ENCODE assay signal across 8 mouse cellular contexts in genomic region chr6:72989028-72989736, GRCm38 (mm10). TPM values are rescaled to one million over a fixed set of nuclear protein-coding genes. Genes with fewer than 3 reads are reported as not detected.
DNase-seq lines count a peak whose midpoint lies in the region; ATAC-seq and TF ChIP-seq lines count a peak whose summit lies in the region.
"Had no signal": no experiment of that assay in that cellular context is flagged by ENCODE, and none has a peak within 500 bp of the region (broad histone marks: within the 10 kb centered on the region; RNA-seq: fewer than 3 reads in every experiment).

No protein-coding gene starts in this region.

- peak overlapping the region in 1 of 3 experiments; percentile 33 for H3K4me3 ChIP-seq in CH12.LX (replicated peaks in 1 of 3; ENCODE audit: low read depth in 2 of 3, low read length in 2 of 3, poor library complexity in 1 of 3)
- no peak overlapping the region for H3K4me3 ChIP-seq in embryonic facial prominence, embryonic 12.5 days
- no peak overlapping the region for H3K4me3 ChIP-seq in limb, embryonic 14.5 days (replicated peaks; ENCODE audit: low read length)

- 36% methylated on average over 7 of the region's 7 CpGs for WGBS in embryonic facial prominence, embryonic 12.5 days
- 14% methylated on average over 7 of the region's 7 CpGs for WGBS in limb, embryonic 14.5 days

- peak overlapping the region; percentile 85; the same call in 1 of the 2 replicates for H3K4me2 ChIP-seq in CH12.LX (ENCODE audit: insufficient read depth, low read depth, poor library complexity, severe bottlenecking)
- H3K4me2 ChIP-seq in embryonic facial prominence, embryonic 12.5 days (replicated peaks): no peak overlapping the region
- H3K4me2 ChIP-seq in limb, embryonic 14.5 days (replicated peaks; ENCODE audit: low read depth, low read length, severe bottlenecking): no peak overlapping the region

- TF ChIP-seq RAD21 in CH12.LX (IDR thresholded peaks at IDR 0.05; ENCODE audit: low read depth, low read length): no peak

- DNase-seq in 416B (ENCODE audit: low read depth) (peak; percentile 41), CH12.LX (ENCODE audit: extremely low read depth) (no peak)
- DNase-seq in limb, embryonic 14.5 days (ENCODE audit: low spot score): peak; percentile 91
- DNase-seq in thymus, postnatal 10 days (ENCODE audit: low spot score in 2 of 2): no peak
- no peak for DNase-seq in gastrocnemius, adult 18-20 months (ENCODE audit: low spot score)
- DNase-seq: lung, postnatal 4 days had no signal

- peaks cover 5 to 28% of the 10 kb centered on the region in 2 experiments for H3K4me1 ChIP-seq in CH12.LX (ENCODE audit: control insufficient read depth in 1 of 2, insufficient read depth in 2 of 2)
- no peaks in the 10 kb centered on the region for H3K4me1 ChIP-seq in embryonic facial prominence, embryonic 12.5 days
- peaks cover 15% of the 10 kb centered on the region for H3K4me1 ChIP-seq in limb, embryonic 14.5 days (ENCODE audit: control insufficient read depth, insufficient read depth, low read length)

- in situ Hi-C loops in CH12.LX (cut with MboI; ENCODE audit: low pct_ligation_motif_present, low pct_unique_long_range_greater_than_20kb, low sequenced_read_pairs): no loop called here

- ATAC-seq in embryonic facial prominence, embryonic 12.5 days (ENCODE audit: insufficient number of reproducible peaks, insufficient read depth, low FRiP score, low TSS enrichment): peak; percentile 83
- ATAC-seq in limb, embryonic 14.5 days (ENCODE audit: low FRiP score, low read depth): peak; percentile 95
- ATAC-seq in erythroid progenitor cell, adult 5-6 weeks (replicated peaks; ENCODE audit: low FRiP score, poor library complexity, severe bottlenecking): no peak

- H3K36me3 ChIP-seq in CH12.LX (replicated peaks in 1 of 2; ENCODE audit: control insufficient read depth in 1 of 2, insufficient read depth in 1 of 2, low read length in 1 of 2): no peaks in the 10 kb centered on the region
- no peaks in the 10 kb centered on the region for H3K36me3 ChIP-seq in embryonic facial prominence, embryonic 12.5 days
- H3K36me3 ChIP-seq in limb, embryonic 14.5 days (ENCODE audit: control insufficient read depth, insufficient read depth, low read length): no peaks in the 10 kb centered on the region

- TF ChIP-seq EP300 in CH12.LX (IDR thresholded peaks at IDR 0.05; ENCODE audit: low read length): no peak

- H3K9ac ChIP-seq in CH12.LX (ENCODE audit: insufficient read depth, low read depth): no peak overlapping the region
- no peak overlapping the region for H3K9ac ChIP-seq in embryonic facial prominence, embryonic 12.5 days
- no peak overlapping the region for H3K9ac ChIP-seq in limb, embryonic 14.5 days (ENCODE audit: low read depth, low read length, severe bottlenecking)

- no peaks in the 10 kb centered on the region for H3K27me3 ChIP-seq in CH12.LX (replicated peaks)
- no peaks in the 10 kb centered on the region for H3K27me3 ChIP-seq in embryonic facial prominence, embryonic 12.5 days
- H3K27me3 ChIP-seq in limb, embryonic 14.5 days (ENCODE audit: control insufficient read depth, insufficient read depth, low read length): no peaks in the 10 kb centered on the region

- TF ChIP-seq CTCF in CH12.LX (conservative IDR thresholded peaks at IDR 0.05 in 1 of 2, IDR thresholded peaks at IDR 0.05 in 1 of 2; ENCODE audit: low read depth in 2 of 2, low read length in 2 of 2): no peak

- H3K79me2 ChIP-seq in CH12.LX (replicated peaks; ENCODE audit: control insufficient read depth, extremely low read depth, insufficient read depth, poor library complexity, severe bottlenecking): no peaks in the 10 kb centered on the region

- no peak overlapping the region for H3K27ac ChIP-seq in CH12.LX (ENCODE audit: insufficient read depth, low read depth)
- H3K27ac ChIP-seq in embryonic facial prominence, embryonic 12.5 days: no peak overlapping the region
- no peak overlapping the region for H3K27ac ChIP-seq in limb, embryonic 14.5 days (replicated peaks; ENCODE audit: low read depth, low read length)

- dilution Hi-C loops in CH12.LX (cut with MboI; ENCODE audit: extremely low pct_ligation_motif_present, extremely low pct_unique_long_range_greater_than_20kb, low sequenced_read_pairs): no loop called here

- TF ChIP-seq POLR2A in CH12.LX (IDR thresholded peaks at IDR 0.05; ENCODE audit: low read depth, low read length): no peak
- TF ChIP-seq POLR2A in limb, embryonic 14.5 days (IDR thresholded peaks at IDR 0.05; ENCODE audit: borderline replicate concordance, extremely low read depth, insufficient read depth, insufficient read length): no peak

- no peaks in the 10 kb centered on the region for H3K9me3 ChIP-seq in CH12.LX (replicated peaks; ENCODE audit: low read length)
- H3K9me3 ChIP-seq in embryonic facial prominence, embryonic 12.5 days: no peaks in the 10 kb centered on the region
- H3K9me3 ChIP-seq in limb, embryonic 14.5 days (ENCODE audit: control insufficient read depth, low read length): no peaks in the 10 kb centered on the region

TF ChIP-seq in CH12.LX, 34 proteins besides CTCF, POLR2A, EP300 and RAD21:
- TF ChIP-seq NELFE (IDR thresholded peaks at IDR 0.05; ENCODE audit: low read depth, low read length): no peak
- no peak for TF ChIP-seq SMC3 (IDR thresholded peaks at IDR 0.05; ENCODE audit: low read depth, low read length)
- TF ChIP-seq MAFK (IDR thresholded peaks at IDR 0.05; ENCODE audit: insufficient replicate concordance, low read length): no peak
- no peak for TF ChIP-seq MXI1 (IDR thresholded peaks at IDR 0.05; ENCODE audit: low read depth, low read length)
- no peak for TF ChIP-seq USF2 (conservative IDR thresholded peaks at IDR 0.05; ENCODE audit: low read depth, low read length)
- TF ChIP-seq GABPA (IDR thresholded peaks at IDR 0.05; ENCODE audit: insufficient replicate concordance, low read depth, low read length): no peak
- no peak for TF ChIP-seq ELF1 (IDR thresholded peaks at IDR 0.05; ENCODE audit: low read depth, low read length)
- no peak for TF ChIP-seq RCOR1 (conservative IDR thresholded peaks at IDR 0.05; ENCODE audit: low read depth, low read length)
- TF ChIP-seq ZMIZ1 (IDR thresholded peaks at IDR 0.05; ENCODE audit: low read depth, low read length): no peak
- TF ChIP-seq SIN3A (IDR thresholded peaks at IDR 0.05; ENCODE audit: low read length): no peak
- no peak for TF ChIP-seq CHD2 (IDR thresholded peaks at IDR 0.05; ENCODE audit: low read length)
- TF ChIP-seq MYC (IDR thresholded peaks at IDR 0.05; ENCODE audit: low read depth, low read length): no peak
- no peak for TF ChIP-seq MAZ (IDR thresholded peaks at IDR 0.05; ENCODE audit: low read depth, low read length)
- TF ChIP-seq JUN (IDR thresholded peaks at IDR 0.05; ENCODE audit: insufficient read depth, low read depth, low read length): no peak

RNA-seq across cellular contexts. Expression of gene Tmsb10, which starts 30.6 kb away (rescaled TPM):
- 223 and 253 TPM in 2 replicates for total RNA-seq in CH12.LX (2012; rRNA removed)
- total RNA-seq in CH12.LX (2014; rRNA removed): 277 and 379 TPM in 2 replicates
- 479 and 722 TPM in 2 replicates for polyA plus RNA-seq in CH12.LX (2012; ENCODE audit: insufficient read length, low read depth)
- polyA plus RNA-seq in embryonic facial prominence, embryonic 12.5 days (2016; fragmentation: Nextera tagmentation; extraction: Ambion mirVana): 3,988 and 4,068 TPM in 2 replicates
- polyA plus RNA-seq in limb, embryonic 14.5 days (2012; rRNA removed): 698 and 1,253 TPM in 2 replicates
- polyA plus RNA-seq in limb, embryonic 14.5 days (2014; fragmentation: Nextera tagmentation; extraction: Ambion mirVana): 2,385 and 2,395 TPM in 2 replicates
- total RNA-seq in erythroid progenitor cell, adult 5-6 weeks (2015; ENCODE audit: low replicate concordance): 283 and 289 TPM in 2 replicates
- total RNA-seq in erythroid progenitor cell, adult 5-6 weeks (2017; ENCODE audit: low replicate concordance): 141 and 146 TPM in 2 replicates
- 10 to 100 TPM; 41.8 to 57.0 TPM for total RNA-seq in gastrocnemius, adult 18-20 months (2021)

Comparison
In these comparisons a context has a peak if more than half of its experiments do, and no peak if none do; other contexts are left out.
1. DNase-seq: peak in 416B (single experiment) and limb, embryonic 14.5 days (single experiment); none in CH12.LX (single experiment), thymus, postnatal 10 days (0 of 2) and gastrocnemius, adult 18-20 months (single experiment).